ENCODE assay signal across 29 mouse cellular contexts in genomic region chr10:22978442-22978841, GRCm38 (mm10).
DNase-seq lines count a peak whose midpoint lies in the region; ATAC-seq and TF ChIP-seq lines count a peak whose summit lies in the region.
"Had no signal": no experiment of that assay in that cellular context is flagged by ENCODE, and none has a peak within 500 bp of the region (broad histone marks: within the 10 kb centered on the region; RNA-seq: fewer than 3 reads in every experiment).

No protein-coding gene starts in this region.

- no peaks in the 10 kb centered on the region for H3K4me1 ChIP-seq in kidney, adult 2 months (ENCODE audit: control insufficient read depth, insufficient read depth, low read length)
- no peaks in the 10 kb centered on the region for H3K4me1 ChIP-seq in kidney, embryonic 15.5 days
- no peaks in the 10 kb centered on the region for H3K4me1 ChIP-seq in kidney, postnatal 0 days (replicated peaks; ENCODE audit: insufficient read depth, low read length)
- H3K4me1 ChIP-seq in neural tube, embryonic 15.5 days: no peaks in the 10 kb centered on the region
- H3K4me1 ChIP-seq in hindbrain, embryonic 13.5 days (replicated peaks): no peaks in the 10 kb centered on the region
- H3K4me1 ChIP-seq: embryonic facial prominence, embryonic 12.5 days; embryonic facial prominence, embryonic 15.5 days; heart, embryonic 15.5 days; hindbrain, embryonic 10.5 days had no signal

- no peaks in the 10 kb centered on the region for H3K9me3 ChIP-seq in kidney, embryonic 15.5 days (replicated peaks)
- H3K9me3 ChIP-seq in kidney, postnatal 0 days (replicated peaks; ENCODE audit: low read length): no peaks in the 10 kb centered on the region
- H3K9me3 ChIP-seq in neural tube, embryonic 15.5 days (replicated peaks): no peaks in the 10 kb centered on the region
- no peaks in the 10 kb centered on the region for H3K9me3 ChIP-seq in hindbrain, embryonic 13.5 days
- H3K9me3 ChIP-seq: embryonic facial prominence, embryonic 12.5 days; embryonic facial prominence, embryonic 15.5 days; G1E; heart, embryonic 12.5 days; heart, embryonic 15.5 days; hindbrain, embryonic 10.5 days had no signal

- WGBS in kidney, adult 2 months: 77% methylated on average over 7 of the region's 7 CpGs
- WGBS in kidney, embryonic 15.5 days: 67% methylated on average over 7 of the region's 7 CpGs
- WGBS in kidney, postnatal 0 days: 57% methylated on average over 7 of the region's 7 CpGs
- 88% methylated on average over 7 of the region's 7 CpGs for WGBS in neural tube, embryonic 15.5 days
- WGBS in hindbrain, embryonic 13.5 days: 93% methylated on average over 7 of the region's 7 CpGs

- H3K36me3 ChIP-seq in kidney, adult 2 months (ENCODE audit: control insufficient read depth, insufficient read depth, low read length): no peaks in the 10 kb centered on the region
- no peaks in the 10 kb centered on the region for H3K36me3 ChIP-seq in kidney, embryonic 15.5 days
- no peaks in the 10 kb centered on the region for H3K36me3 ChIP-seq in kidney, postnatal 0 days (ENCODE audit: insufficient read depth, low read length)
- no peaks in the 10 kb centered on the region for H3K36me3 ChIP-seq in neural tube, embryonic 15.5 days
- H3K36me3 ChIP-seq in hindbrain, embryonic 13.5 days: no peaks in the 10 kb centered on the region
- H3K36me3 ChIP-seq: embryonic facial prominence, embryonic 12.5 days; embryonic facial prominence, embryonic 15.5 days; G1E; heart, embryonic 12.5 days; heart, embryonic 15.5 days; hindbrain, embryonic 10.5 days had no signal

- TF ChIP-seq POLR2A in kidney, adult 2 months (IDR thresholded peaks at IDR 0.05; ENCODE audit: low read depth, low read length): no peak

- H3K4me3 ChIP-seq in kidney, adult 2 months (ENCODE audit: insufficient read depth, low read depth, low read length): no peak overlapping the region
- no peak overlapping the region for H3K4me3 ChIP-seq in kidney, embryonic 15.5 days (replicated peaks)
- H3K4me3 ChIP-seq in kidney, postnatal 0 days (replicated peaks; ENCODE audit: low read depth, low read length): no peak overlapping the region
- H3K4me3 ChIP-seq in neural tube, embryonic 15.5 days (replicated peaks): no peak overlapping the region
- H3K4me3 ChIP-seq in hindbrain, embryonic 13.5 days: no peak overlapping the region
- H3K4me3 ChIP-seq: embryonic facial prominence, embryonic 12.5 days; embryonic facial prominence, embryonic 15.5 days; gastrocnemius, adult 2 months; heart, embryonic 12.5 days; heart, embryonic 15.5 days; hindbrain, embryonic 10.5 days had no signal

- no peak overlapping the region for H3K9ac ChIP-seq in kidney, embryonic 15.5 days
- H3K9ac ChIP-seq in kidney, postnatal 0 days (ENCODE audit: low read depth, low read length): no peak overlapping the region
- no peak overlapping the region for H3K9ac ChIP-seq in neural tube, embryonic 15.5 days (replicated peaks)
- no peak overlapping the region for H3K9ac ChIP-seq in hindbrain, embryonic 13.5 days
- H3K9ac ChIP-seq: embryonic facial prominence, embryonic 12.5 days; embryonic facial prominence, embryonic 15.5 days; forebrain, postnatal 0 days; heart, embryonic 12.5 days; heart, embryonic 15.5 days; hindbrain, embryonic 14.5 days had no signal

- H3K4me2 ChIP-seq in kidney, embryonic 15.5 days: no peak overlapping the region
- H3K4me2 ChIP-seq in kidney, postnatal 0 days (ENCODE audit: low read length): no peak overlapping the region
- H3K4me2 ChIP-seq in neural tube, embryonic 15.5 days: no peak overlapping the region
- no peak overlapping the region for H3K4me2 ChIP-seq in hindbrain, embryonic 13.5 days
- H3K4me2 ChIP-seq: embryonic facial prominence, embryonic 12.5 days; embryonic facial prominence, embryonic 15.5 days; heart, embryonic 12.5 days; heart, embryonic 15.5 days; hindbrain, embryonic 14.5 days had no signal

- no peaks in the 10 kb centered on the region for H3K27me3 ChIP-seq in kidney, adult 2 months (replicated peaks; ENCODE audit: control insufficient read depth, insufficient read depth, low read length)
- no peaks in the 10 kb centered on the region for H3K27me3 ChIP-seq in kidney, embryonic 15.5 days
- no peaks in the 10 kb centered on the region for H3K27me3 ChIP-seq in kidney, postnatal 0 days (ENCODE audit: insufficient read depth, low read length)
- H3K27me3 ChIP-seq in neural tube, embryonic 15.5 days (replicated peaks): no peaks in the 10 kb centered on the region
- no peaks in the 10 kb centered on the region for H3K27me3 ChIP-seq in hindbrain, embryonic 13.5 days
- H3K27me3 ChIP-seq: CH12.LX; embryonic facial prominence, embryonic 12.5 days; embryonic facial prominence, embryonic 15.5 days; heart, embryonic 12.5 days; heart, embryonic 15.5 days had no signal

- H3K27ac ChIP-seq in kidney, adult 2 months (ENCODE audit: insufficient read depth, low read depth, low read length): no peak overlapping the region
- peak overlapping the region; percentile 15; the same call in 1 of the 2 replicates for H3K27ac ChIP-seq in kidney, embryonic 15.5 days
- H3K27ac ChIP-seq in kidney, postnatal 0 days: peak overlapping the region; percentile 70
- H3K27ac ChIP-seq in neural tube, embryonic 15.5 days (replicated peaks): no peak overlapping the region
- H3K27ac ChIP-seq in hindbrain, embryonic 13.5 days: no peak overlapping the region
- H3K27ac ChIP-seq: embryonic facial prominence, embryonic 12.5 days; embryonic facial prominence, embryonic 15.5 days; gastrocnemius, adult 2 months; heart, embryonic 15.5 days; hindbrain, embryonic 10.5 days; hindbrain, embryonic 14.5 days had no signal

- DNase-seq in kidney, adult 2 months: peak; percentile 42
- DNase-seq in kidney, postnatal 25 days: no peak
- DNase-seq in kidney, postnatal 0 days (ENCODE audit: low spot score): no peak
- peak; percentile 20 to 40 for DNase-seq in kidney, postnatal 4 days
- DNase-seq: adrenal gland, postnatal 10 days; adrenal gland, postnatal 36 days; B cell, adult 2 months; cerebellum, adult 18-20 months; cerebellum, adult 9-11 months; cerebellum, postnatal 25 days; gastrocnemius, adult 2 months; gastrocnemius, postnatal 25 days; heart, adult 18-20 months; heart, postnatal 10 days; heart, postnatal 36 days had no signal

- TF ChIP-seq CTCF in kidney, adult 2 months (conservative IDR thresholded peaks at IDR 0.05; ENCODE audit: insufficient read depth, insufficient read length, low read depth, low read length): no peak
- TF ChIP-seq CTCF in kidney, postnatal 0 days (IDR thresholded peaks at IDR 0.05; ENCODE audit: low read depth): no peak

- ATAC-seq in kidney, embryonic 15.5 days (replicated peaks; ENCODE audit: low FRiP score): peak; percentile 69
- ATAC-seq in kidney, postnatal 0 days (replicated peaks; ENCODE audit: low FRiP score, low read depth): no peak
- ATAC-seq in neural tube, embryonic 15.5 days (ENCODE audit: low FRiP score): no peak
- no peak for ATAC-seq in hindbrain, embryonic 13.5 days (ENCODE audit: low FRiP score)
- ATAC-seq: forebrain, embryonic 14.5 days; forebrain, postnatal 0 days; Patski had no signal

Comparison
In these comparisons a context has a peak if more than half of its experiments do, and no peak if none do; other contexts are left out.
1. DNase-seq: peak in kidney, adult 2 months (single experiment) and kidney, postnatal 4 days (2 of 2); none in kidney, postnatal 25 days (0 of 2) and kidney, postnatal 0 days (single experiment).
2. H3K27ac ChIP-seq: peak in kidney, embryonic 15.5 days (single experiment) and kidney, postnatal 0 days (single experiment); none in kidney, adult 2 months (single experiment), neural tube, embryonic 15.5 days (single experiment) and hindbrain, embryonic 13.5 days (single experiment).